Mouse (Mus musculus) MEL-GATA-1-ER (cell line): Measurements from ENCODE around the gene Rpl36al.

Source experiments
- DNase-seq: peaks from one replicate; pipeline ENCODE4 v3.0.0-alpha.2; 2012; ENCODE audit warnings: low read depth; ENCODE audit errors: extremely low read depth

Rpl36al gene

DNA sequence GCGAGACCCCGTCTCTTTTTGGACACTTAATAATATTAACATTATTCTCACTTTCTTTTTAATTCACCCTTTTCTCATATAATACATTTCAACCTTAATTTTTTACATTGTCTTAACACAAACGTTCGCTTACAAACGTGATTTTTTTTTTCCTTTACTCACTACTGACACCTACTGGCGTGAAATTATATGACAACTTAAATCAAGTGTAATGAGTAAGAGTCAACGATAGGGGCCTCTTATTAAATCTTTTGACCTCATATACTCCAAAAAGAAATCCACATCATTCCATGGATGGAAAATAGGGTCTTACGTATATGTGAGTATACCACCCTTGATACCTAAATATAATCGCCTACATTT lies 24.3 kb downstream of the Rpl36al start:
- peak; percentile 83 for DNase-seq

DNA sequence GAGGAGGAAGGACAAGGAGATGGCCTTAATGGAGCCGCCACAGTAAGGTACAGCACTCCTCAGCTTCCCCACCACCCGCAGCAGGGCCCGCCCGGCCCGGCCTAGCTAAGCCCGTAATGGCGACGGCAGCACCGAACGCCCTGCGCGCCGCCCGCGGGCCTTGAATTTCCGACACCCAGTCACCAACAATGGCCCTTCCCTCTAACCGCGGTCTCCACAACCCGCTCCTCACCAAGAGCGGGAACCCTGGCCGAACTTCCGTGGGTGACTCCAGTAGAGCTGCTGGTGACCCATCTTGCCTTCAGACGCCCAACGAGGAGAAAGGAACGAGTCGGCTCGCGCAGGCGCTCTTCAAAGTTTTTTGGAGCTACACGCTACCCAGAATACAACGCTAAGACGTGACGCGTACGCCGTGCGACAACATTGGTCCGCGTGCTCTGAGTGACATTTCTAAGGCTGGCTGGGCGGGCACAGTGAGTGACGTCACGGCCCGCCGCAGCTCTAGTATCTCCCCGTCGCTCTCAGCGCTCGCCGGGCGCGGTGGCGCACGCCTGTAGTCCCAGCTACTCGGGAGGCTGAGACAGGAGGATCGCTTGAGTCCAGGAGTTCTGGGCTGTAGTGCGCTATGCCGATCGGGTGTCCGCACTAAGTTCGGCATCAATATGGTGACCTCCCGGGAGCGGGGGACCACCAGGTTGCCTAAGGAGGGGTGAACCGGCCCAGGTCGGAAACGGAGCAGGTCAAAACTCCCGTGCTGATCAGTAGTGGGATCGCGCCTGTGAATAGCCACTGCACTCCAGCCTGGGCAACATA lies 24.9 kb downstream of the Rpl36al start, which contains the start of gene Rps29:
Gene Rps29 (minus strand): TSS at position 422 of the 813 bp plus-strand sequence.
- peak; percentile 98 for DNase-seq

DNA sequence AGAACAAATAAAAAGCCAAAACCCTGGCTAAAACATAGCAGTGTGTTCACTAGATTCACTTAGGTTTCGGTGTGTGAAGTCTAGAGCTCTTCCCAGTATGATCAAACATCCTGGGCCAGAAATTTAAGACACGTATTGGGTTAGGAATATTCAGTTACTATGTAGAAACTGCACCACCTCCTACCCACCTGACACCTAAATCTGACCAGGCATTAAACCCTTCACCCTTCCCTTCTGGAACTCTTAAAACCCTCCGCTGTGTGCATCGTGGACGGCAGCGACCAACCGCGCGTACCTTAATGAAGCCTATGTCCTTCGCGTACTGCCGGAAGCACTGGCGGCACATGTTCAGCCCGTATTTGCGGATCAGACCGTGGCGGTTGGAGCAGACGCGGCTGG lies 25.5 kb downstream of the Rpl36al start:
- DNase-seq, result no peak

DNA sequence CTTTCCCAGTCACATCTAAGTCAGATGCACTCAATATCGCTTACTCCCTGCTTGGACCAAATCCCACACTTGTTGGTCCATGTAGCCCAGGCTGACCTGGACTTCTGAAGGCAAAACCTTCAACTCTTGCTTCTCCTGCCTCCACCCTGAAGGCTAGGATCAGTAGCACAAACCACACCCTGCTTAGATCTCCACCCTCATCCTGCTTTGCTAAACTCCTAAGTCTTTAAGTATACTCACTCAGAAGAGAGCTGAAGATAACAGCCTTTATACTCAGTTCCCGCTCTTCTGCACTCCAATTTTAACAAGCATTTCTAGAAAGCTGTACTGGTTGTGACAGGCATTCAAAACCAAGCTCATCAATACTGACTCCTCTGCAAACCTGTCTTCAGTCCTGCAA lies 26.8 kb downstream of the Rpl36al start:
- DNase-seq, result no peak

DNA sequence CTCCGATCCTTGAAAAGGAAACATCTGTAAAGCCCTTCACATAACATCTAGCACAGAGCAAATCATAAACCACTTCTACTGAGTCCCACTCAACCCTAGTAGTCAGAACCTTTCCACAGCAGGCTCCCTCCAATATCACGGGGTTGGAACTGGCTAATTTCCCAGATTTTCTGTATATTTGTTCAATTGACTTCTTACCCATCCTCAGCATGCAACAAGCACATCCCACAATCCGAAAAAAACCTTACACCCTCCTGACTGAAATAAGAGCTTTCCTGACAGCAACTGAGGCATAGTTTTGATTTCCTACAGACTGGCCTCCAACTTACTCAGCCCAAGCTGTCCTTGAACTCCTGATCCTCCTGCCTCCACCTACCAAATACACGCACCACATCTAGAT lies 27.4 kb downstream of the Rpl36al start:
- DNase-seq, result no peak

DNA sequence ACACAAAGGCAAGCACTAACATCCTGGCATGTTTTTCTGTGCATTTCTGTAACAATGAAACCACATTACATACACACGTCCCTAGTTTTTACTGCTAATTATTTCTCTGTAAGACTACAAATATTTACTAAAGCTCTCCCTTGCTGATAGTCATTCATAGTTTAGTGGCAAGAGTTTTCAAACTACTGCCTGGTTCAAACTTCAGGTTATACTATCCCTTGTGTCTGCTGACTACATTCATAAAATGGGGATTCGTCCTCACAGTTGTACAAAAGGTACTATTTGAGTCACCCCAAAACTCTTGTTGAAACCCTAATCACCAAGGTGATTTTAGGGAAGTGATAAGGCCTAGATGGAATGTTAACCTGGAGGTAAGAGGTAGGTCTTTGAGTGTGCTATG lies 28.0 kb downstream of the Rpl36al start:
- no peak for DNase-seq

DNA sequence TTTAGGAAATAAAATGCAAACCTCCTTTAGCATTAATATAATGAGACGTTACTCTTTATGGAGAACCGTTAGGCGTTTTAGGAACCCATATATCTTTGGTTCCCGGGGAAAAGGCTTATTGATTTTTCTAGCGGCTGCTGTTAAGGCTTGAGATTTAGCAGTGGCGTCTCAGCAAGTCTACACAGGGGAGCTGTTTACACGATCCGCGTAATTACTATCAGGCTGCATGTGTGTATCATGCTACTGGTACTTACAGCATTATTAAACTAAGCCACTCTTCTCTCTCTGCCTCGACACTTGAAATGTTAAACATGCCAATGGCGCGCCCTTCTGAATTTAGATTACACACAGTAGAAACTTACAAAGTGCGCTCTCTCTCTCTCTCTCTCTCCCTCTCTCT lies 33.8 kb downstream of the Rpl36al start:
- DNase-seq, result no peak

DNA sequence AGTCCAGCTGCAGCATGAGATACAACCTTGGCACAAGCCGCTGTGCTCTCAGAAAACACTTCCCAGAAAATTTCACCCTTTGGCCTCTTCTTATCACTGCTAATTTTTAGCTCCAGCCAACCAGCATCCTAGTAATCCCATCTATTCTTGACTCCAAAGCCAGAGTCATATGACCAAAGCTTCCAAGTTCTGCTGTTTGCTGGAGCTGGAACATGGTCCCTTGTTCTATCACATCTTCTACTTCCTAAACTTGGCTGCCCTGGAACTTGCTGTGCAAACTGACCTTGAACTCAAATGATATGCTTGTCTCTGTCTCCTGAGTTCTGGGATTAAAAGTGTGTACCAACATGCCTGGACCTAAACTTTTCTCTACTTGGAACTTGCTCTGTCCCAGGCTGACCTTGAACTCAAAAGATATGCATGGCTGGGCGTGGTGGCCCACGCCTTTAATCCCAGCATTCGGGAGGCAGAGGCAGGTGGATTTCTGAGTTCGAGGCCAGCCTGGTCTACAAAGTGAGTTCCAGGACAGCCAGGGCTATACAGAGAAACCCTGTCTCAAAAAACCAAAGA lies 36.6 kb downstream of the Rpl36al start:
- no peak for DNase-seq

DNA sequence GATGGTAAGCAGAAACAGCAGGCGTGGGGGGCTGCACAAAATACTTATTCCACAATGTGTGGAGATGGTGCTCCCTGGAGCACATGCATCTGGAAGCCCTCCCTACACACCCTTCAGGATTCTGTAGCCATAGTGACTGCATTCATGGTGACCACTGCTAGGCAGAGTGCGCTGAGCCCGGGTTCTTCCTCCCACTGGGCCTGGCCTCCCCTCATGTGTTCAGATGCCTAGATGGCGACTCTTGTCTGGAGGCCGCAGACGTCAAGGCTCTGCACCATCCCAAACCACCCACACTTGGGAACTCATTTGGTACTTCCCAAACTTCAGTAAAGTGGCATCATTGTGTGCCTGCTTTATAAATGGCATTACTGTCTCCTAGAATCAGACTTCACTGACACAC lies 40.4 kb downstream of the Rpl36al start:
- no peak for DNase-seq

DNA sequence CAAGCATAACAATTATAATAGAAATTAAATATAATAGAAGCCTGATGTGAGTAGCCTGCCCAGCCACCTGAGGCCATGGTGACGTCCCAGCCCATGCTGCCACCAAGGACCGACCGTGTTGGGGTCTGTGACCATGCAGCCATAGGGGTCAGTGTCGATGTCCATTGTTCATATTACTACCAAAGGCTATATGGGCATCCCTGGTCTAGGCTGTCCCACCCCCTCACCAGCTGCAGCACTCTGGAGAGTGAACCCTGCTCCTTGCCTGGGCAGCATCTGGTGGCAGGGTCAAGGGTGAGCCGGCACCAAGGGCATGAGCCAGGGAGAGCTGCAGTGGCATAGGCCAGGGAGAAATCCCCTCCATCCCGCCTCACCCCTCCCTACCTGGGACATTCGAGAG lies 44.0 kb downstream of the Rpl36al start:
- DNase-seq, result no peak

DNA sequence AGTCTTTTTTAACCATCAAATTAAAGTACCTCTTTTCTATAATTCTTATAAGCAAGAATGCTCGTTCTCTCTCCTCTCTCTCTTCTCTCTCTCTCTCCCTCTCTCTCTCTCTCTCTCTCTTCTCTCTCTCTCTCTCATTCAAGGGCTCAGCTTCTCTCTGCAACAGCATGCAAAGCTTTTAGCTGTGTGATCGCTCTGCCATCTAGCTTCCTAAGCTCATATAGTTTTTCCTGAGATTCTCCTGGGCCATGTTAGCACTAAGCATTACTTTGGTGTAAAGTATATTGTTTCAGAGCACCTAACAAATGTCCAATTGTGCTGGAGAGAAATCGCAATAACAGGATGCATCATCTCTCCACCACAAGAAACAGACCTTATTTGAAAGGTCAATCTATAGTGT lies 44.7 kb downstream of the Rpl36al start:
- DNase-seq, result no peak
